Mouse (Mus musculus) thymus, adult 2 months (tissue): ENCODE results near the gene Gli3.

Experiments
- CTCF ChIP-seq: fragments of 200-500 bp; IDR thresholded peaks from 2 replicates; pipeline ENCODE4 v1.5.1; 2012; ENCODE audit warnings: mild to moderate bottlenecking, control low read depth, low read length, moderate library complexity, borderline replicate concordance; ENCODE audit not compliant: control insufficient read depth, poor library complexity, insufficient read depth; ENCODE audit errors: extremely low read depth
- POLR2A ChIP-seq: fragments of 200-500 bp; IDR thresholded peaks from 2 replicates; pipeline ENCODE4 v1.6.1; 2012; ENCODE audit warnings: mild to moderate bottlenecking, low read length, control low read depth, moderate library complexity; ENCODE audit not compliant: control insufficient read depth, poor library complexity, insufficient read depth; ENCODE audit errors: extremely low read depth

DNA sequence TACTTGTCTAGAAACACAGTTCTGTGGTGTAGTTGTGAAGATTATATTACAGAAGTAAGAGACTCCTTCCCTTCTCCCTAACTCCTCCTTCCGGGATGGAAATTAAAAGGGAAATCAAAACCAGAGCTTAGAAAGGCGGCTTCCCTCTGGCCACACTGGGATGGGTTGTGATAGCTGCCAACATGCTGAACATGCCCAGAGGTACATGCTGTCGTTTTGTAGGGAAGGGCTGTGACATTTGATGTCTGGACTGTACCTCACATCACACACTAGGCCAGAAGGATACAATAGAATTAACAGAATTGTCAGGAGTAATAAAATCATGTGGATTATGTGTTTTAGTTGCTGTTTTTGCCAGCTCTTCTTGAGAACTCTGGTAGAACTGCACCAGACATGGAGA lies 68.5 kb downstream of the Gli3 start:
- TF ChIP-seq CTCF (no peak), POLR2A (no peak)
